Mouse (Mus musculus) heart, adult 2 months (tissue): Measurements from ENCODE around the gene Trim41. TPM values are rescaled to one million over a fixed set of nuclear protein-coding genes. Genes with fewer than 3 reads are reported as not detected.
A peak's percentile ranks its signal among the peaks of the same experiment; 100 is the strongest.
"Not testable (repeated sequence)": the region's sequence is repeated elsewhere in the genome, so short reads cannot be mapped to it uniquely, and the experiment has no call there.

Experiments
- DNase-seq, 2 experiments: peaks; one replicate each; pipeline ENCODE4 v3.0.0; 2021
- H3K27ac ChIP-seq: fragments of 200-600 bp; 2 replicates; pipeline ENCODE4 v1.8.1; 2022
- H3K27me3 ChIP-seq: fragments of 200-500 bp; 2 replicates; pipeline ENCODE4 v1.6.1; 2012; ENCODE audit warnings: mild to moderate bottlenecking, low read length, inconsistent platforms, mixed read lengths; ENCODE audit not compliant: control insufficient read depth, insufficient read depth
- H3K36me3 ChIP-seq: fragments of 200-500 bp; 2 replicates; pipeline ENCODE4 v1.6.1; 2012; ENCODE audit warnings: low read length, inconsistent platforms; ENCODE audit not compliant: control insufficient read depth, insufficient read depth
- H3K4me1 ChIP-seq: fragments of 200-500 bp; 2 replicates; pipeline ENCODE4 v1.6.1; 2011; ENCODE audit warnings: low read length; ENCODE audit not compliant: control insufficient read depth, insufficient read depth
- H3K4me3 ChIP-seq: fragments of 200-600 bp; 2 replicates; pipeline ENCODE4 v1.8.1; 2022
- H3K79me2 ChIP-seq: fragments of 200-500 bp; replicated peaks from 2 replicates; pipeline ENCODE4 v1.6.1; 2012; ENCODE audit warnings: mild to moderate bottlenecking, inconsistent platforms, low read length, moderate library complexity, mixed read lengths; ENCODE audit not compliant: control insufficient read depth, insufficient read depth
- H3K9ac ChIP-seq: fragments of 200-500 bp; 2 replicates; pipeline ENCODE4 v1.6.1; 2012; ENCODE audit warnings: low read depth, mild to moderate bottlenecking, control low read depth, inconsistent platforms, low read length, mixed read lengths
- CTCF ChIP-seq: fragments of 200-600 bp; IDR thresholded peaks from 2 replicates; pipeline ENCODE4 v1.8.1; 2022; ENCODE audit warnings: antibody characterized with exemption, mild to moderate bottlenecking, moderate library complexity
- EP300 ChIP-seq: fragments of 200-500 bp; IDR thresholded peaks from 2 replicates; pipeline ENCODE4 v1.6.1; 2011; ENCODE audit warnings: low read depth, low read length, control low read depth; ENCODE audit not compliant: insufficient read depth
- POLR2A ChIP-seq: fragments of 200-500 bp; IDR thresholded peaks from 2 replicates; pipeline ENCODE4 v1.6.1; 2011; ENCODE audit warnings: mild to moderate bottlenecking, low read depth, low read length, control low read depth; ENCODE audit not compliant: insufficient read depth
- WGBS: fragments of 180-500 bp; shearing (Covaris S2); methylation state at CpG from one replicate; pipeline ENCODE4 v1.1.7; 2018; 5-methylcytosine and 5-hydroxymethylcytosine counted together
- intact Hi-C: fragments of 180-260 bp; cut with DNase I; formaldehyde crosslinking; loops from one replicate; pipeline ENCODE4 v1.15.1; 2025
- polyA plus RNA-seq: library from polyadenylated mRNA; depleted of rRNA; stranded (reverse); fragments of >200 nt; gene quantifications from 2 replicates; pipeline ENCODE4 v1.2.3, GENCODE M21; 2012
- total RNA-seq, 2 experiments: library from RNA; stranded (reverse); gene quantifications; 2 replicates each; pipeline ENCODE4 v1.2.3; 2021

The Trim41 gene
- total and polyA plus RNA-seq, 3 experiments, result 19.1 to 19.9 (median 19.8) TPM

DNA sequence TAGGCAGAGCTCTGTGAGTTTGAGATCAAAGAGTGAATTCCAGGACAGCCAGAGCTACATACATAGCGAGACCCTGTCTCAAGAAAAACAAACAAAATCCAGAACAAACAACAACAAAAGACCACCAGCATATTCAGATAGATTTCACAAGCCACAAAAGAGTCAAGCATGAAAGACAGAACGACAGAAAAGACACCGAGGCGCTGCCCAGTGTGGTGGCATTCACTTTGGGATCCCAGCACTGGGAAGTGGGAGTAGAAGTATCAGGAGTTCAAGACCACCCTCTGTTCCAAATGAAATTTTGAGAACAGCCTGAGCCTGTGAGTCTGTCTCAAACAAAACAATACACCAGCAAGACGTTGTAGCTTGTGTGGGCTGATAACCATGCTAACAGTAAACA is 29.7 kb upstream of the Trim41 start:
- intact Hi-C loops, result no loop called here
- Histone ChIP-seq H3K9ac (no peak overlapping the region), H3K27me3 (no peaks in the 10 kb centered on the region), H3K4me3 (no peak overlapping the region), H3K36me3 (no peaks in the 10 kb centered on the region), H3K79me2 (no peaks in the 10 kb centered on the region), H3K27ac (no peak overlapping the region), H3K4me1 (no peaks in the 10 kb centered on the region)
- no peak for TF ChIP-seq POLR2A
- no peak for TF ChIP-seq CTCF
- DNase-seq, result no peak
- 70% methylated on average over 5 of the region's 5 CpGs for WGBS

- WGBS, result 81% methylated on average over 2 of the region's 2 CpGs
- H3K27ac ChIP-seq, intact Hi-C loops, H3K36me3 ChIP-seq, DNase-seq, H3K4me3 ChIP-seq, H3K27me3 ChIP-seq, H3K9ac ChIP-seq, H3K79me2 ChIP-seq, H3K4me1 ChIP-seq: not testable (repeated sequence)
- TF ChIP-seq CTCF, result 0 out of 2 replicates have a peak, but pooled peaks have one; percentile 7
These were observed 29.2 kb upstream of the Trim41 start for GRCm38 (mm10) chr11:48846362-48846761.

DNA sequence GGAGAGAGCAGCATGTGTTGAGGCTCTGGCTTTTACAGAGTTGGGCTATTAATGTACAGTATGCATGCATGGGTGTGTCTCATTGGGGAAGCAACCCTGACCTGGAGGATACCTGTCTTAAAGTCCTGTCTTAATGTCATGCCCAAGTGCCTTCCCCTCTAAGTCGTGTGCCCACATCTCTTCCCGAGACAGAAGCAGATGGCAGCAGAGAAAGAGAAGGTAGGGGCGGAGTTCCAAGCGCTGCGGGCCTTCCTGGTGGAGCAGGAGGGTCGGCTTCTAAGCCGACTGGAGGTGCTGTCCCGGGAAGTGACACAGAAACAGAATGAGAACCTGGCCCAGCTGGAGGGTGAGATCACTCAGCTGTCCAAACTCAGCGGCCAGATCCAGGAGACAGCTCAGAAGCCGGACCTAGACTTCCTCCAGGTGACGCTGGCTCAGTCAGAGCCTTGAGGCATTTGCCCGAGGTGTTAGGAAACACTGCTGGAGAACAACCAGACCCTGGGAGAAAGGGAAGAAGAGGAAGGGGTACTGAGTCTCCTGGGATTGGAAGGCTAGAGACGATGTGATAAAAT is 28.2 kb upstream of the Trim41 start:
- H3K27me3 ChIP-seq, result no peaks in the 10 kb centered on the region
- intact Hi-C loops, result no loop called here
- 53% methylated on average over 13 of the region's 13 CpGs for WGBS
- H3K9ac ChIP-seq, result no peak overlapping the region
- H3K79me2 ChIP-seq, result no peaks in the 10 kb centered on the region
- no peaks in the 10 kb centered on the region for H3K36me3 ChIP-seq
- no peak for DNase-seq
- TF ChIP-seq EP300, result no peak
- TF ChIP-seq POLR2A, result no peak
- TF ChIP-seq CTCF, result no peak
- no peaks in the 10 kb centered on the region for H3K4me1 ChIP-seq
- no peak overlapping the region for H3K27ac ChIP-seq
- H3K4me3 ChIP-seq, result no peak overlapping the region

- no peaks in the 10 kb centered on the region for H3K27me3 ChIP-seq
- intact Hi-C loops, result no loop called here
- no peaks in the 10 kb centered on the region for H3K4me1 ChIP-seq
- H3K27ac ChIP-seq, result no peak overlapping the region
- H3K9ac ChIP-seq, result no peak overlapping the region
- TF ChIP-seq CTCF, result no peak
- no peak for TF ChIP-seq EP300
- TF ChIP-seq POLR2A, result no peak
- DNase-seq, result no peak
- H3K36me3 ChIP-seq, result no peaks in the 10 kb centered on the region
- WGBS, result 71% methylated on average over 6 of the region's 6 CpGs
- no peak overlapping the region for H3K4me3 ChIP-seq
- H3K79me2 ChIP-seq, result no peaks in the 10 kb centered on the region
These were observed 27.2 kb upstream of the Trim41 start for GRCm38 (mm10) chr11:48844309-48844708.

DNA sequence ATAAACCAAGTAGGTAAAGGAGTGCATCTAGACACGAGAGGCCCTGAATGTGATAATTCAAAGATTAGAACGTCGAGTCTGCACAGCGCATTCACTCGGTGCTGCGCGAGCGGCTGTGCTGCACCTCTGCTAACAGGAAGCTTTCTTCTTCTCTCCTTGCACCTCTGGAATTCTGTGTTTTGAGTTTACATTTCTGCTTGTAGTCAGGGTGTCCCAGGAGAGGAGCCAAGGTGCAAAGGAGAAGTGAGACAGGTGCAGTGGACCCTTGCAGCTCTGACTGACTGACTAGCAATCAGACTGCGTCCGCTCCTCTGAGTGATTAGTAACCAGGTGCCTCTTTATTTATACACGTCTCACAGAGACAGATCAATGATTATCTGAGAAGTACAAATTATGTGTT is 26.0 kb upstream of the Trim41 start:
- H3K9ac ChIP-seq, result no peak overlapping the region
- no peaks in the 10 kb centered on the region for H3K79me2 ChIP-seq
- H3K27ac ChIP-seq, result no peak overlapping the region
- TF ChIP-seq CTCF (no peak), POLR2A (no peak), EP300 (no peak)
- 79% methylated on average over 11 of the region's 11 CpGs for WGBS
- H3K4me1 ChIP-seq, result peaks cover 3% of the 10 kb centered on the region
- no peaks in the 10 kb centered on the region for H3K27me3 ChIP-seq
- no peak overlapping the region for H3K4me3 ChIP-seq
- intact Hi-C loops, result no loop called here
- no peak for DNase-seq
- H3K36me3 ChIP-seq, result no peaks in the 10 kb centered on the region

DNA sequence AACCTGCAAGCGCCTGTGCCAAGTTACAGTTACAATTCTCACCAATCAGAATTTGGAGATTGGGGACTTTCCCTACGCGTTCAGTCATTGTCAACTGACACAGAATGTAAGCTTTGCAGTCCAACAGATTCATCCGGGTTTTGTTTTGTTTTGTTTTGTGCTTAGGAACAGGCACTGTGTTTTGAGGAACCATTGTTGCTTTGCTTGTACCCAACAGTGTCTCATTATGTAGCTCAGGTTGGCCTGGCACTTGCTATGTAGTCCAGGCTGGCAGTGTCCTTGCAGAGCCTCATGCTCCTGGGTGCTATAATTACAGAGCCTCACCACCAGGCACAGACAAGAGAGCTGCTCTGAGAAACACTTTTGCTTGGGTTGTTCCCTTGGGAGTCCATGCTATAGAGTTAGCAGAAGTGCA is 25.2 kb upstream of the Trim41 start:
- Histone ChIP-seq H3K27ac (no peak overlapping the region), H3K4me1 (peaks cover 4% of the 10 kb centered on the region)

More for the DNA sequence above, 25.2 kb upstream of the Trim41 start:
- TF ChIP-seq EP300 (no peak), POLR2A (no peak), CTCF (no peak)
- no peak for DNase-seq
- 69% methylated on average over 4 of the region's 4 CpGs for WGBS
- Histone ChIP-seq H3K9ac (no peak overlapping the region), H3K36me3 (no peaks in the 10 kb centered on the region), H3K4me3 (no peak overlapping the region), H3K79me2 (no peaks in the 10 kb centered on the region), H3K27me3 (no peaks in the 10 kb centered on the region)
- intact Hi-C loops, result no loop called here
